Mouse (Mus musculus) stomach, postnatal 0 days (tissue): ENCODE results near the gene C730034F03Rik. TPM values are rescaled to one million over a fixed set of nuclear protein-coding genes. Genes with fewer than 3 reads are reported as not detected.

ENCODE experiments used
- ATAC-seq: fragments of 200-750 bp; cut with Nextera tagmentation; 2 replicates; pipeline ENCODE4 v1.8.0; 2017; ENCODE audit not compliant: low FRiP score, low TSS enrichment
- DNase-seq: peaks from one replicate; pipeline ENCODE4 v3.0.0-alpha.2; 2016; ENCODE audit warnings: low spot score
- H3K27ac ChIP-seq: fragments of 300-500 bp; sonication (generic); replicated peaks from 2 replicates; pipeline ENCODE4 v1.5.1; 2014; ENCODE audit warnings: mild to moderate bottlenecking, control low read depth
- H3K27me3 ChIP-seq: fragments of 300-500 bp; sonication (generic); 2 replicates; pipeline ENCODE4 v1.6.1; 2014; ENCODE audit warnings: low read length; ENCODE audit not compliant: control insufficient read depth, insufficient read depth
- H3K36me3 ChIP-seq: fragments of 300-500 bp; sonication (generic); 2 replicates; pipeline ENCODE4 v1.6.1; 2014; ENCODE audit warnings: low read length, mixed read lengths; ENCODE audit not compliant: control insufficient read depth, insufficient read depth
- H3K4me1 ChIP-seq: fragments of 300-500 bp; sonication (generic); replicated peaks from 2 replicates; pipeline ENCODE4 v1.6.1; 2014; ENCODE audit warnings: antibody characterized with exemption; ENCODE audit not compliant: control insufficient read depth, insufficient read depth
- H3K4me2 ChIP-seq: fragments of 300-500 bp; sonication (generic); replicated peaks from 2 replicates; pipeline ENCODE4 v1.6.1; 2014; ENCODE audit warnings: low read depth, mild to moderate bottlenecking, control low read depth, moderate library complexity
- H3K4me3 ChIP-seq: fragments of 300-500 bp; sonication (generic); 2 replicates; pipeline ENCODE4 v1.5.1; 2014; ENCODE audit warnings: low read depth, low read length, control low read depth
- H3K9ac ChIP-seq: fragments of 300-500 bp; sonication (generic); 2 replicates; pipeline ENCODE4 v1.6.1; 2014; ENCODE audit warnings: mild to moderate bottlenecking, low read length, control low read depth, mixed read lengths
- H3K9me3 ChIP-seq: fragments of 300-500 bp; sonication (generic); 2 replicates; pipeline ENCODE4 v1.6.1; 2016; ENCODE audit warnings: low read length; ENCODE audit not compliant: control insufficient read depth
- CTCF ChIP-seq: IDR thresholded peaks from 2 replicates; pipeline ENCODE4 v1.5.1; 2016; ENCODE audit warnings: antibody characterized with exemption, low read depth, mild to moderate bottlenecking, moderate library complexity
- EP300 ChIP-seq: optimal IDR thresholded peaks from 2 replicates; pipeline ENCODE3; 2016; ENCODE audit warnings: antibody characterized with exemption
- WGBS: fragments of 180-500 bp; shearing (Covaris S2); extraction: QIAGEN DNeasy Blood & Tissue Kit; methylation state at CpG from one replicate; pipeline ENCODE4 v1.1.7; 2014; 5-methylcytosine and 5-hydroxymethylcytosine counted together
- polyA plus RNA-seq: library from polyadenylated mRNA; unstranded; fragments of >200 nt; fragmentation: Nextera tagmentation; extraction: Ambion mirVana; gene quantifications from 2 replicates; pipeline ENCODE4 v1.2.1, GENCODE M21; 2015

The C730034F03Rik gene
- polyA plus RNA-seq, 1 experiment from 2014 or later = 1.3 TPM

GRCm38 (mm10) chr15:89478622-89479021 is 49.2 kb downstream of the C730034F03Rik start:
- Histone ChIP-seq H3K36me3 (no peaks in the 10 kb centered on the region), H3K9me3 (no peaks in the 10 kb centered on the region), H3K4me2 (no peak overlapping the region), H3K4me1 (no peaks in the 10 kb centered on the region), H3K27ac (no peak overlapping the region), H3K4me3 (no peak overlapping the region), H3K9ac (no peak overlapping the region), H3K27me3 (no peaks in the 10 kb centered on the region)
- no peak for ATAC-seq
- TF ChIP-seq CTCF = no peak
- TF ChIP-seq EP300 = no peak
- WGBS = 84% methylated on average over 3 of the region's 3 CpGs
- no peak for DNase-seq

Other genes starting within 250 kb of the C730034F03Rik start
- gene Plxnb2, start 248.8 kb upstream of the C730034F03Rik start, polyA plus RNA-seq = 75.2 and 85.9 TPM in 2 replicates
- gene Dennd6b, start 233.1 kb upstream of the C730034F03Rik start, polyA plus RNA-seq = 4.1 and 5.3 TPM in 2 replicates
- gene Ppp6r2, start 218.0 kb upstream of the C730034F03Rik start, polyA plus RNA-seq = 16.2 and 17.2 TPM in 2 replicates
- gene Sbf1, start 114.3 kb upstream of the C730034F03Rik start, polyA plus RNA-seq = 27.6 and 31.9 TPM in 2 replicates
- 0.44 and 0.47 TPM in 2 replicates for gene Adm2, start 106.9 kb upstream of the C730034F03Rik start, polyA plus RNA-seq
- gene Miox, start 95.2 kb upstream of the C730034F03Rik start, polyA plus RNA-seq = 0.17 TPM in 1 of 2 replicates, not detected in the other
- 24.3 and 24.4 TPM in 2 replicates for gene Lmf2, start 73.9 kb upstream of the C730034F03Rik start, polyA plus RNA-seq
- 69.4 and 72.8 TPM in 2 replicates for gene Ncaph2, start 73.9 kb upstream of the C730034F03Rik start, polyA plus RNA-seq
- 6.3 and 7.4 TPM in 2 replicates for gene Sco2, start 55.7 kb upstream of the C730034F03Rik start, polyA plus RNA-seq
- gene Tymp, start 52.5 kb upstream of the C730034F03Rik start, polyA plus RNA-seq = 1.4 and 1.6 TPM in 2 replicates
- 0.56 and 0.80 TPM in 2 replicates for gene Odf3b, start 50.3 kb upstream of the C730034F03Rik start, polyA plus RNA-seq
- 0.02 TPM in 1 of 2 replicates, not detected in the other for gene Klhdc7b, start 44.7 kb upstream of the C730034F03Rik start, polyA plus RNA-seq
- 0.25 TPM in 1 of 2 replicates, not detected in the other for gene Syce3, start 19.1 kb upstream of the C730034F03Rik start, polyA plus RNA-seq
- 0.51 and 0.63 TPM in 2 replicates for gene Cpt1b, start 3.7 kb upstream of the C730034F03Rik start, polyA plus RNA-seq
- not detected in 2 replicates for gene Gm44502, start 107 bp downstream of the C730034F03Rik start, polyA plus RNA-seq
- 46.8 and 47.9 TPM in 2 replicates for gene Chkb, start 319 bp downstream of the C730034F03Rik start, polyA plus RNA-seq
- gene Mapk8ip2, start 24.3 kb downstream of the C730034F03Rik start, polyA plus RNA-seq = 1.6 and 1.9 TPM in 2 replicates
- gene Arsa, start 47.8 kb downstream of the C730034F03Rik start, polyA plus RNA-seq = 10.3 and 11.1 TPM in 2 replicates
- gene Shank3, start 70.0 kb downstream of the C730034F03Rik start, polyA plus RNA-seq = 0.35 and 0.40 TPM in 2 replicates
- 0.08 TPM in 1 of 2 replicates, not detected in the other for gene Acr, start 138.7 kb downstream of the C730034F03Rik start, polyA plus RNA-seq
- gene Rabl2, start 162.3 kb downstream of the C730034F03Rik start, polyA plus RNA-seq = 13.4 and 14.2 TPM in 2 replicates